Mouse (Mus musculus) kidney, embryonic 16.5 days (tissue): ENCODE results near the gene Acad9. TPM values are rescaled to one million over a fixed set of nuclear protein-coding genes. Genes with fewer than 3 reads are reported as not detected.
A peak's percentile ranks its signal among the peaks of the same experiment; 100 is the strongest.

ENCODE experiments used
- ATAC-seq: fragments of 200-750 bp; cut with Nextera tagmentation; 2 replicates; pipeline ENCODE4 v1.8.0; 2017; ENCODE audit warnings: moderate TSS enrichment; ENCODE audit not compliant: low FRiP score, low TSS enrichment
- H3K27ac ChIP-seq: fragments of 300-500 bp; sonication (generic); 2 replicates; pipeline ENCODE4 v1.5.1; 2014; ENCODE audit warnings: low read length
- H3K27me3 ChIP-seq: fragments of 300-500 bp; sonication (generic); 2 replicates; pipeline ENCODE4 v1.6.1; 2014; ENCODE audit warnings: low read length, control low read depth, mixed read lengths; ENCODE audit not compliant: insufficient read depth
- H3K36me3 ChIP-seq: fragments of 300-500 bp; sonication (generic); 2 replicates; pipeline ENCODE4 v1.6.1; 2014; ENCODE audit warnings: low read length, control low read depth, mixed read lengths; ENCODE audit not compliant: insufficient read depth
- H3K4me1 ChIP-seq: fragments of 300-500 bp; sonication (generic); 2 replicates; pipeline ENCODE4 v1.6.1; 2014; ENCODE audit warnings: low read length, control low read depth, mixed read lengths; ENCODE audit not compliant: insufficient read depth
- H3K4me2 ChIP-seq: fragments of 300-500 bp; sonication (generic); replicated peaks from 2 replicates; pipeline ENCODE4 v1.6.1; 2014; ENCODE audit warnings: low read depth, low read length
- H3K4me3 ChIP-seq: fragments of 300-500 bp; sonication (generic); 2 replicates; pipeline ENCODE4 v1.5.1; 2014; ENCODE audit warnings: mild to moderate bottlenecking, low read length
- H3K9ac ChIP-seq: fragments of 300-500 bp; sonication (generic); replicated peaks from 2 replicates; pipeline ENCODE4 v1.6.1; 2014; ENCODE audit warnings: low read length
- H3K9me3 ChIP-seq: fragments of 300-500 bp; sonication (generic); 2 replicates; pipeline ENCODE4 v1.6.1; 2016; ENCODE audit warnings: low read length, control low read depth
- WGBS: fragments of 180-500 bp; shearing (Covaris S2); extraction: QIAGEN DNeasy Blood & Tissue Kit; methylation state at CpG from one replicate; pipeline ENCODE4 v1.1.7; 2014; 5-methylcytosine and 5-hydroxymethylcytosine counted together
- polyA plus RNA-seq: library from polyadenylated mRNA; unstranded; fragments of >200 nt; fragmentation: Nextera tagmentation; extraction: Ambion mirVana; gene quantifications from 2 replicates; pipeline ENCODE4 v1.2.1, GENCODE M21; 2015

Gene Acad9
- polyA plus RNA-seq: 88.1 and 98.9 TPM in 2 replicates

DNA sequence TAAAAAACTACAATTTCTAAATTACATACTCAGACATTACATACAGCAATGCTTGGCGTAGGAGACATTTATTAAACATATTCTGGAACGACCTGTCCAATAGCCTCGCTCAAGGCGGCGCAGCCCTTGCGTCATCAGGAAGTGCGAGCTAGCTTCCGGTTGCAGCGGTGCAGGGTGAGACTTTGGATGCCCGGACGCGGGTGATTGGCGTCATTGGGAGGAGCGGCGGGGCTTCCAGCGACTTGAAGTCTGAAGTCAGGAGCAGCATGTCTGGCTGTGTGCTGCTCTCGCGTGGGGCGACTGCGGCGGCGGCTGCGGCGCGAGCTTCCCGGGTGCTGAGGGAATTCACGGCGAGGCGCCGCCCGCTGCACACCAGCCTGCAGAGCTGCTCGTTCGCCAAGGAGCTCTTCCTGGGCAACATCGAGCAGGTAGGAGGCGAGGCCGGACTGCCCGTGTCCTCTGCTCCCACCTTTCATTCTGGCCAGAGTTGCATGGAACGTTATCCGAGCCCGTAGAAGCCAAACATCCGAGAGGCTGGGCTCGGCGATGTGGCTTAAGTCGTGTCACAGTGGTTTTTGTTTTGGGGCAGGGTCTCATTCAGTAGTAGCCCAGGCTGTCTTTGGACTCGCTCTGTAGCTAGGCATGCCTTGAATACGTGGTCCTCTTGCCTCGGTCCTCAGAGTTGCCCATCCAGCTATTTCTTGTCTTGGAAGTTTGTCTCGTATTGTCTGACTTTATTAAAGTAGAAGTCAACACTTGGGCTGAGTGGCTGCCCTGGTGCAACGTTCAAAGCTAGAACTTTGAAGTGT lies at the start of gene Acad9:
Gene Acad9, plus strand, starts transcription at position 137 of the 809 bp plus-strand sequence.
- peak within 1 kb of the TSS; percentile 47; the same call in 1 of the 2 replicates for H3K27ac ChIP-seq
- H3K4me3 ChIP-seq: peak within 1 kb of the TSS; percentile 85
- no peaks in the 10 kb centered on the region for H3K9me3 ChIP-seq
- peaks cover 12% of the 10 kb centered on the region for H3K36me3 ChIP-seq
- WGBS: under 1% methylated on average over 49 of the region's 49 CpGs
- peaks cover 12% of the 10 kb centered on the region for H3K4me1 ChIP-seq
- peak within 1 kb of the TSS; percentile 87 for H3K9ac ChIP-seq
- H3K4me2 ChIP-seq: peak within 1 kb of the TSS; percentile 60
- peak; percentile 98 for ATAC-seq
- H3K27me3 ChIP-seq: peaks cover 19% of the 10 kb centered on the region

DNA sequence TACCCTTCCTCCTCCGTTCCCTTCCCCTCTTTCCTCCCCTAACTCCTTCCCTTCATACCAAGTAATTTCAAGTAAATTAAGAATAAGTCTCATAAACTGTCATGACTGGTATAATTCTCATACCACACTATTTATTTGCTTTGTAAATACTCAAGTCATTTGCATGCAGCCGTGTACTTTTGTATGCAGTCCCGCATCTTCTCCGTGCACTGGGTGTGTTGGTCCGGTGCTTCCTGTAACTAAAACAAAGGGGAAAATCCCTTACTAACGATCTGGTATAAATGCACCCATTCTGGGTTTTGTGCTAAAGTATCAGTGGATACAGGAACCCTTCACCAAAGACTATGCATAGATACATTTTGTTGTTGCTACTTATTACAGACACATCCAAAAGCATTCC lies 40.0 kb upstream of the Acad9 start:
- ATAC-seq: no peak
- 86% methylated on average over 6 of the region's 6 CpGs for WGBS
- Histone ChIP-seq H3K9me3 (no peaks in the 10 kb centered on the region), H3K27ac (no peak overlapping the region), H3K4me2 (no peak overlapping the region), H3K4me3 (no peak overlapping the region), H3K36me3 (no peaks in the 10 kb centered on the region), H3K4me1 (no peaks in the 10 kb centered on the region), H3K27me3 (no peaks in the 10 kb centered on the region), H3K9ac (no peak overlapping the region)

DNA sequence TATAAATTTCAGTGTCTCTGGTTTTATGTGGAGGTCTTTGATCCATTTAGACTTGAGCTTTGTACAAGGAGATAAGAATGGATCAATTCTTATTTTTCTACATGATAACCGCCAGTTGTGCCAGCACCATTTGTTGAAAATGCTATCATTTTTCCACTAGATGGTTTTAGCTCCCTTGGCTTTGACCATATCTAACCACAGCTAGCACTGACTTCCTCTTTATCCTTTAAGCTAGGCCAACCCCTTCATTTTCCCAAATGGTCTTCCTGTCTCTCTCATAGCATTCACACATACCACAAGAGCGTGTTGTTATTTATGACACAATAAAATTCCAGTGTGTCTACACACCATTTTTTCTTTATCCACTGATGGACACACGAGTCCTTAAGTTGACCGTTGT lies 35.8 kb upstream of the Acad9 start:
- H3K4me2 ChIP-seq: no peak overlapping the region
- no peaks in the 10 kb centered on the region for H3K27me3 ChIP-seq
- no peak overlapping the region for H3K4me3 ChIP-seq
- H3K4me1 ChIP-seq: no peaks in the 10 kb centered on the region
- H3K27ac ChIP-seq: no peak overlapping the region
- H3K36me3 ChIP-seq: no peaks in the 10 kb centered on the region
- no peak for ATAC-seq
- H3K9ac ChIP-seq: no peak overlapping the region
- H3K9me3 ChIP-seq: no peaks in the 10 kb centered on the region
- WGBS: 78% methylated on average over 4 of the region's 4 CpGs

DNA sequence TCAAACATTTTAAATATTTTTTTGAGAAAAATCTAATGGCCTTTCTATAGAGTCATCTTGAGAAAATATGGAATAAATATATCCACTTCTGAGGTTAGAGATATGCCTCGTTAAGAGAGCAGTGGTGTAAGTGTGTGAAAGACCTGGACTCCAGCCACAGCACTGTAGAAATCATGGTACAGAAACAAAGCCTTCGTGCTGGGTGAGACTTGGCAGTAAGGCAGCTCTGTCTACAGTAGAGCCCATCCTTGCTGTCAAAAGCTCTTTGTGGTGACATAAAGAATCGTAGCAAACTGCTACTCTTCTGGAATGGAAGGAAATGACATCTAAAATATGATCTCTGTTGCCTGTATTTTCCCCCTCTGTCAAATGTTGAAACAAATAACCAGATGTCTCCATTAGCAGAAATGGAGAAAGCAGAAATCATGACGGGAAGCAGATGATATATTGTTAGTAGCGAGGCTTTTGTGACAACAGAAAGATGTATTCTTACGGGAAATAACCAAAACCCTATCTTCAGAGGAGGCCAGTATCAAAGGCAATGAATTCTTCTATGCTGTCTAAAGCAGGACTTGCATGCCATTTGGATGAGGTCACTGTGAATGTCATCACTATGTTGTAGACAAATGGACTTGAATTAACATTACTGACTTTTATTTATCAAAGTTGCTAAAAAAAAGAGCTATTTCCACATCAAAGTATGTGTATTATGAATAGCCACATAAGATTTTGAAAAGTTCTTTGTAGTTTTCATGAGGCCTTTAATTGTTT lies 33.9 kb upstream of the Acad9 start:
- H3K27ac ChIP-seq: no peak overlapping the region
- WGBS: 50% methylated on average over 6 of the region's 6 CpGs
- H3K4me3 ChIP-seq: no peak overlapping the region
- no peak overlapping the region for H3K4me2 ChIP-seq
- no peak overlapping the region for H3K9ac ChIP-seq
- ATAC-seq: no peak
- H3K27me3 ChIP-seq: no peaks in the 10 kb centered on the region
- no peaks in the 10 kb centered on the region for H3K36me3 ChIP-seq
- no peaks in the 10 kb centered on the region for H3K9me3 ChIP-seq
- H3K4me1 ChIP-seq: no peaks in the 10 kb centered on the region

DNA sequence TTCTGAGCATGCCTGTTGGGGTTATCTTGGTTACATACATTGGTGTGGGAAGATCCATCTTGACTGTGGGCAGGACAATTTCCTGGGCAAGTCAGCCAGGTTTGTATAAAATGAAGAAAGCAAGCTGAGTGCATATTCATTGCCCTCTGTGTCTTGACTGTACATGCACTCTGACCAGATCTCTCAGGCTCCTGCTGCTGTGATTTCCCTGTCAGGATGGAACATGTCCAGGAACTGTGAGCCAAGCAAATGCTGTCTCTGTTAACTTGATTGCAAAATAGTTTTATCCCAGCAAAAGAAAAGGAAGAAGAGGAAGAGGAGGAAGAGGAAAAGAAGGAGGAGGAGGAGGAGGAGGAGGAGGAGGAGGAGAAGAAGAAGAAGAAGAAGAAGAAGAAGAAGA lies 21.3 kb upstream of the Acad9 start:
- ATAC-seq: no peak
- Histone ChIP-seq H3K4me3 (no peak overlapping the region), H3K9ac (no peak overlapping the region), H3K4me2 (no peak overlapping the region), H3K27ac (no peak overlapping the region), H3K27me3 (no peaks in the 10 kb centered on the region), H3K36me3 (no peaks in the 10 kb centered on the region), H3K9me3 (no peaks in the 10 kb centered on the region), H3K4me1 (peaks cover 5% of the 10 kb centered on the region; the same call in 1 of the 2 replicates)

DNA sequence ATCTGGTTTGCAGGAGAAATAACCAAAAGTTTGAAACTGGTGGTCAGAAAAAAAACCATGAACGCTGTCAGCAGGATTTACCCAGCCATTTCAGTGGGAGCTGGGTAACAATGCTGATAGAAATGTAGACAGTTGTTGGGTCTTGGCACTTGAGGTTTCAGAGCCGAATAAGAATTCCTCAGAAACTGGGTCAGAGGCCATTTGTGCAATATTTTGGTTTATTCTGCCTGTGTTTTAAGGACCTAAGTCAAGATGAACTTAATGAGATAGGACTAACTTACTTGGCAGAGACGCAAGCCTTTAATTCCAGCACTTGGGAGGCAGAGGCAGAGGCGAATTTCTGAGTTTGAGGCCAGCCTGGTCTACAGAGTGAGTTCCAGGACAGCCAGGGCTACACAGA lies 20.7 kb upstream of the Acad9 start:
- H3K4me3 ChIP-seq: no peak overlapping the region
- WGBS: 83% methylated on average over 4 of the region's 4 CpGs

DNA sequence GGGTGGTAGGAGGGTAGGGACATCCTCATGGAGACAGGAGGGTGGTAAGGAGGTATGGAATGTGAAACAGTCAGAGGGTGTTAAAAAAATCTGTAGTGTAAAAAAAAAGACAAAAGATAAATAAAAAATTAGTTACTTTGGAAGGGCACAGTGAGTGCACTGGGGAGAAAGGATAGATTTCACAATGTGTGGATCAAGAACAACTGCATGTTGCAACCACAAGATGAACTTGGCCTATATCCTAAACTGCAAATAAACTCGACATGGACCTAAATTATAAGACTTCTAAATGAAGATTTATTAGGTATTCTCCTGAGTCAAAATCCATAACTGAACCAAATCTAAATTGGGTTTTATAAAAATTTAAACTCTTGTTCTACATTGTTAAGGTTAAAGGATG lies 16.7 kb upstream of the Acad9 start:
- Histone ChIP-seq H3K27ac (no peak overlapping the region), H3K4me3 (no peak overlapping the region), H3K4me2 (no peak overlapping the region), H3K9me3 (no peaks in the 10 kb centered on the region), H3K36me3 (no peaks in the 10 kb centered on the region), H3K27me3 (no peaks in the 10 kb centered on the region), H3K9ac (no peak overlapping the region), H3K4me1 (no peaks in the 10 kb centered on the region)
- WGBS: 74% methylated on average over 1 of the region's 1 CpGs
- no peak for ATAC-seq

More for the DNA sequence above, 20.7 kb upstream of the Acad9 start:
- Histone ChIP-seq H3K4me2 (no peak overlapping the region), H3K36me3 (no peaks in the 10 kb centered on the region), H3K9ac (no peak overlapping the region), H3K4me1 (peaks cover 5% of the 10 kb centered on the region; the same call in 1 of the 2 replicates), H3K27me3 (no peaks in the 10 kb centered on the region), H3K9me3 (no peaks in the 10 kb centered on the region), H3K27ac (no peak overlapping the region)
- ATAC-seq: no peak

DNA sequence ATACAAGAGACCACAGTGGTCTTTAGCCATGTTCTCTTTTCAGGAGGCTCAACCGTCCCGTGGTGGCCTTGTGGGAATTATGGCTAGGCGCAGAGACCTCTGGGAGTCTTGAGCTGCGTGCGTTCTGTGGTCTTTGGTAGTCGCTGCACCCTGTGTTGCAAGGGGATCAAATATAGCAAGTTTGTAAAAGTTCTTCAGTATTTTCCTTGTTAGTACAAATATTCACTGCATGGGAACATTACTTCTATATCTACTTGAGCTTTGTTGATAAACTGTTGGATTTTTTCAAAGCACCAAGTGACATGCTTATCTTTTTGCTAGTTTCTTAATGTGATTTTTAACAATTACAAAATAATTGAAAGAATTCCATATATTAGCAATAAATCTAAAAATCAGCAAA lies 12.3 kb upstream of the Acad9 start, which contains the start of gene Ccdc144b:
Gene Ccdc144b, minus strand, starts transcription at position 101 of the 400 bp plus-strand sequence.
- H3K27ac ChIP-seq: no peak within 1 kb of the TSS
- 0 out of 2 replicates have a peak, but pooled peaks cover 2% of the 10 kb centered on the region for H3K27me3 ChIP-seq
- ATAC-seq: no peak
- no peaks in the 10 kb centered on the region for H3K4me1 ChIP-seq
- H3K9me3 ChIP-seq: no peaks in the 10 kb centered on the region
- H3K9ac ChIP-seq: no peak within 1 kb of the TSS
- 95% methylated on average over 6 of the region's 6 CpGs for WGBS
- no peak within 1 kb of the TSS for H3K4me2 ChIP-seq
- H3K4me3 ChIP-seq: no peak within 1 kb of the TSS
- H3K36me3 ChIP-seq: no peaks in the 10 kb centered on the region

DNA sequence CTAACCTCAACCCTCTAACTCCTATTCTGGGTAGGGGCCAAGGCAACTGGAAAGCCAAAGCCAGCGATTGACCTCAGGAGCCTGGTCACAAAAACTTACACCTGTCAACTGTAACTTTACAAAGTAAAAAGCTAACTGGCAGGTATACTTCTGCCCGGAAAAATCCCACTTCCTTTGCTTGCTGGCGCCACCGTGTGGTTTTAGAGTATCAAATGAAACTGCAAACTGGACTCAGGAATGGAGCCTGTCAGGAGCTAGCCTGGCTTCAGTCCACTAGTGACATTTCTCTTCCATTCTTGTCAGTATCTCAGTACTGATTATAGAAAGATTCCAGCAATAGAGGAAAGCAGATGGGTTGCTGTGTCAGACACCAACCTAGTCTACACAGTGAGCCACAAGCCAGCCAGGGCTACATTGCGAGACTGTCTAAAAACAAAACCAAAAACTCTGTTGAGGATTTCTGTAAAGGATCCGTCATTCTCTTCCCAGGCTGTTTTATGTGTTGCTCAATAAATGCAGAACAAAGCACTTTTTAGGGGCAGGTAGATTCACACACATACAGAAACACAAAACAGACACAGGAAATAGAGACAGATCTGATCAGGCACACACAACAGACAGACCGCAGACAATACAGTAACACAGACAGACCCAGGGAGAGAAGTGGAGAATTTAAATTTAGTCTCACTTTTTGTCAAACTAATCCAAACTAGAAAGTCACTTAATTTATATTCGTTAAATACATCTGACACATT lies 5.5 kb upstream of the Acad9 start:
- 31% methylated on average over 8 of the region's 8 CpGs for WGBS
- H3K27me3 ChIP-seq: peaks cover 24% of the 10 kb centered on the region
- H3K9me3 ChIP-seq: no peaks in the 10 kb centered on the region
- peaks cover 2% of the 10 kb centered on the region; the same call in 1 of the 2 replicates for H3K4me1 ChIP-seq
- no peak overlapping the region for H3K4me2 ChIP-seq
- H3K4me3 ChIP-seq: no peak overlapping the region
- no peak for ATAC-seq
- H3K36me3 ChIP-seq: no peaks in the 10 kb centered on the region
- no peak overlapping the region for H3K27ac ChIP-seq
- no peak overlapping the region for H3K9ac ChIP-seq
